Mouse (Mus musculus) C2C12 (cell line): ENCODE measurements around the gene Shbg. TPM values are rescaled to one million over a fixed set of nuclear protein-coding genes. Genes with fewer than 3 reads are reported as not detected.
"Not testable (repeated sequence)": the region's sequence is repeated elsewhere in the genome, so short reads cannot be mapped to it uniquely, and the experiment has no call there.

Experiments
- H3K27me3 ChIP-seq: one replicate; pipeline ENCODE4 v1.6.1; 2011; ENCODE audit not compliant: control insufficient read depth, insufficient read depth, insufficient read length
- H3K36me3 ChIP-seq: one replicate; pipeline ENCODE4 v1.6.1; 2011; ENCODE audit not compliant: control insufficient read depth, insufficient read depth
- H3K4me3 ChIP-seq: one replicate; pipeline ENCODE4 v1.5.1; 2011; ENCODE audit warnings: mild to moderate bottlenecking, control low read depth; ENCODE audit not compliant: poor library complexity, insufficient read depth, severe bottlenecking
- H3K79me2 ChIP-seq: one replicate; pipeline ENCODE4 v1.6.1; 2011; ENCODE audit not compliant: control insufficient read depth, insufficient read depth
- H3K79me3 ChIP-seq: one replicate; pipeline ENCODE4 v1.6.1; 2011; ENCODE audit warnings: low read depth, control low read depth
- H3ac ChIP-seq: one replicate; pipeline ENCODE3; 2011; ENCODE audit warnings: low read depth; ENCODE audit not compliant: control insufficient read depth, insufficient read length
- CEBPB ChIP-seq: IDR thresholded peaks from one replicate; pipeline ENCODE4 v1.6.1; 2011; ENCODE audit warnings: low read depth, mild to moderate bottlenecking, control low read depth, moderate library complexity
- CTCF ChIP-seq: IDR thresholded peaks from one replicate; pipeline ENCODE4 v1.5.1; 2011; ENCODE audit not compliant: control insufficient read depth, insufficient read depth, insufficient read length
- FOSL1 ChIP-seq: IDR thresholded peaks from one replicate; pipeline ENCODE4 v1.8.0; 2011; ENCODE audit warnings: mild to moderate bottlenecking, low read length; ENCODE audit not compliant: poor library complexity, insufficient read depth, severe bottlenecking
- MAX ChIP-seq: IDR thresholded peaks from one replicate; pipeline ENCODE4 v1.6.1; 2011; ENCODE audit warnings: mild to moderate bottlenecking, control low read depth
- MYOD1 ChIP-seq: IDR thresholded peaks from one replicate; pipeline ENCODE4 v1.6.1; 2011; ENCODE audit warnings: low read depth; ENCODE audit not compliant: control insufficient read depth, insufficient read length
- MYOG ChIP-seq: IDR thresholded peaks from one replicate; pipeline ENCODE4 v1.6.1; 2011; ENCODE audit not compliant: control insufficient read depth, insufficient read length; ENCODE audit errors: extremely low read depth
- USF1 ChIP-seq: IDR thresholded peaks from one replicate; pipeline ENCODE4 v1.6.1; 2011; ENCODE audit warnings: low read depth, mild to moderate bottlenecking, control low read depth, moderate library complexity
- polyA plus RNA-seq: library from polyadenylated mRNA; unstranded; fragments of >200 nt; fragmentation: generic; extraction: Trizol; gene quantifications from one replicate; pipeline ENCODE4 v1.2.1, GENCODE M21; 2012; ENCODE audit warnings: missing spikeins

The Shbg gene
- polyA plus RNA-seq, 1 experiment: 0.18 TPM

- peak overlapping the region; percentile 84 for H3K4me3 ChIP-seq
- H3K27me3 ChIP-seq: no peaks in the 10 kb centered on the region
- H3K79me3 ChIP-seq: peaks cover 38% of the 10 kb centered on the region
- no peak for TF ChIP-seq CTCF
- no peak for TF ChIP-seq USF1
- TF ChIP-seq MAX: no peak
- TF ChIP-seq CEBPB: no peak
- TF ChIP-seq MYOG: no peak
- TF ChIP-seq FOSL1: no peak
- TF ChIP-seq MYOD1: no peak
- H3K79me2 ChIP-seq: peaks cover 54% of the 10 kb centered on the region
- H3ac ChIP-seq: peak overlapping the region; percentile 97
- peaks cover 18% of the 10 kb centered on the region for H3K36me3 ChIP-seq
These were observed 15.6 kb upstream of the Shbg start for GRCm38 (mm10) chr11:69633128-69633866.

GRCm38 (mm10) chr11:69632284-69633089 is 14.8 kb upstream of the Shbg start, which contains the start of gene Fxr2:
TSS of gene Fxr2 (plus strand) at chr11:69632990.
- peaks cover 18% of the 10 kb centered on the region for H3K36me3 ChIP-seq
- TF ChIP-seq CTCF (peak; percentile 78), MAX (peak; percentile 85), MYOG (no peak)

GRCm38 (mm10) chr11:69629802-69630201 is 12.1 kb upstream of the Shbg start:
- H3K4me3 ChIP-seq: no peak overlapping the region

More at GRCm38 (mm10) chr11:69632284-69633089, 14.8 kb upstream of the Shbg start, which contains the start of gene Fxr2:
- Histone ChIP-seq H3K79me2 (peaks cover 46% of the 10 kb centered on the region), H3K79me3 (peaks cover 35% of the 10 kb centered on the region), H3K27me3 (no peaks in the 10 kb centered on the region), H3ac (peak within 1 kb of the TSS; percentile 97), H3K4me3 (peak within 1 kb of the TSS; percentile 84)

GRCm38 (mm10) chr11:69628286-69628685 is 10.6 kb upstream of the Shbg start:
- no peak overlapping the region for H3K4me3 ChIP-seq
- H3K79me3 ChIP-seq: peaks cover under 1% of the 10 kb centered on the region
- H3K79me2 ChIP-seq: peaks cover 4% of the 10 kb centered on the region
- TF ChIP-seq CEBPB (no peak), MYOD1 (no peak), CTCF (peak; percentile 88)
- no peaks in the 10 kb centered on the region for H3K36me3 ChIP-seq
- H3K27me3 ChIP-seq: no peaks in the 10 kb centered on the region
- H3ac ChIP-seq: no peak overlapping the region

More at GRCm38 (mm10) chr11:69629802-69630201, 12.1 kb upstream of the Shbg start:
- TF ChIP-seq USF1 (no peak), MYOD1 (no peak), CTCF (no peak), CEBPB (no peak), MAX (no peak), MYOG (no peak), FOSL1 (no peak)
- no peak overlapping the region for H3ac ChIP-seq
- peaks cover 3% of the 10 kb centered on the region for H3K36me3 ChIP-seq
- H3K79me2 ChIP-seq: peaks cover 19% of the 10 kb centered on the region
- H3K79me3 ChIP-seq: peaks cover 14% of the 10 kb centered on the region
- no peaks in the 10 kb centered on the region for H3K27me3 ChIP-seq

GRCm38 (mm10) chr11:69624339-69624738 is 6.6 kb upstream of the Shbg start:
- not testable (repeated sequence) for H3K79me3 ChIP-seq

GRCm38 (mm10) chr11:69623006-69623405 is 5.3 kb upstream of the Shbg start:
- H3K4me3 ChIP-seq: no peak overlapping the region
- no peaks in the 10 kb centered on the region for H3K27me3 ChIP-seq
- no peaks in the 10 kb centered on the region for H3K79me3 ChIP-seq
- no peak overlapping the region for H3ac ChIP-seq
- TF ChIP-seq MYOG: no peak
- no peak for TF ChIP-seq MYOD1
- TF ChIP-seq MAX: no peak
- no peak for TF ChIP-seq USF1
- no peak for TF ChIP-seq CEBPB
- no peak for TF ChIP-seq CTCF
- TF ChIP-seq FOSL1: no peak
- no peaks in the 10 kb centered on the region for H3K79me2 ChIP-seq
- H3K36me3 ChIP-seq: no peaks in the 10 kb centered on the region

More at GRCm38 (mm10) chr11:69624339-69624738, 6.6 kb upstream of the Shbg start:
- H3ac ChIP-seq, H3K79me2 ChIP-seq, H3K27me3 ChIP-seq, H3K4me3 ChIP-seq, H3K36me3 ChIP-seq: not testable (repeated sequence)
